Mouse (Mus musculus) embryo, embryonic 10 days (tissue): ENCODE measurements around the gene Fabp1.
A peak's percentile ranks its signal among the peaks of the same experiment; 100 is the strongest.

Experiments used
- DNase-seq: peaks from one replicate; pipeline ENCODE4 v3.0.0-alpha.2; 2015; ENCODE audit warnings: low spot score

Fabp1 gene

DNA sequence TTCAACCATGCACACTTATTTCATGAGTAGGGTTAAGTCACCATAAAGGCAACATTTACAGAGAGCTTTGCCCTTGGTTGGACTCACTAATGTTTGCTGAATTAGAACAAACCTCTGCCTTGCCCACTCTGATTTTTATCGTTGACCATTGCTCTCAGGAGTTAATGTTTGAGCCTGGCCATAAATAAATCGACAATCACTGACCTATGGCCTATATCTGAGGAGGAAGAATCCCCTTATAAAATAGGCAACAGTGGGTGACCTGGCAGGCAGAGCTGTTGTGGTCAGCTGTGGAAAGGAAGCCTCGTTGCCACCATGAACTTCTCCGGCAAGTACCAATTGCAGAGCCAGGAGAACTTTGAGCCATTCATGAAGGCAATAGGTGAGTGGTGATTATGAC is at the start of gene Fabp1:
Fabp1 (plus strand) TSS at position 216 of the 400 bp plus-strand sequence.
- no peak for DNase-seq

- DNase-seq, result no peak
These were observed 48.5 kb upstream of the Fabp1 start for GRCm38 (mm10) chr6:71151098-71151497.

DNA sequence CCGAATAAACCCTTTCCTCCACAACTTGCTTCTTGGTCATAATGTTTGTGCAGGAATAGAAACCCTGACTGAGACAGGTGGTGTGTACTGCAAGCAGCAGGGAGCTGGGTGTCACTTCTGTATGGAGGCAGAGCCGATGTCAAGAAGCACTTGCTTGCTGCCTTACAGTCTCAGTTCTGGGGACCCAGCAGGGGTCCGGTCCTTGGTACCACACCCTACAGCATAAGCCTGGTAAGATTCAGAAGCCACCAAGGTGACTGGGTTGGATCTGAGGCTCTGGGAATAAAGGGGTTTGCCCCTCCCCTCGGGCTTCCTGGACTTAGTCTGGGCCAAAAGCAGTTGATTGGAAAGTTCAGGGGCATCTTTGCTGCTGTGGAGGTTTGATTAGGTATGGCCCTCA is 46.1 kb upstream of the Fabp1 start:
- no peak for DNase-seq

GRCm38 (mm10) chr6:71154861-71155260 is 44.8 kb upstream of the Fabp1 start:
- DNase-seq, result no peak

GRCm38 (mm10) chr6:71156674-71157326 is 42.8 kb upstream of the Fabp1 start:
- DNase-seq, result peak; percentile 44

- DNase-seq, result no peak
These were observed 38.3 kb upstream of the Fabp1 start for GRCm38 (mm10) chr6:71161290-71161689.

DNA sequence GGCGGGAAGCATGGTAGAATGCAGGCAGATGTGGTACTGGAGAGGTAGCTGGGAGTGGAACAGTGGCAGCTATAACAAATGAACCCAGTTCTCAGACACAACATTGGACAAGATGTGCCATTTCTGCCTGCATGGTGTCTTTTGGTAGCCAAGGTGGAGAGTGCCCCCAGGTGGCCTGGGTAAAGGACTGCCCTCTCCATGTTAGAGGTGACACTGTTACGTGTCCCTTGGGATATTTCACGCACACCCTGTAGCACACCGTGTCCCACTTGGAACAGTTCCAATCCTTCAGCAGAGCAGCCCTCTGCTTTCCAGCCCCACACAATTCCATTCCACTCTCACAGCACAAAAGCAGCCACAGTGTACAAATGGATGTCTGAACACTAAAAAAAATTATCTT is 37.4 kb upstream of the Fabp1 start:
- DNase-seq, result no peak

DNA sequence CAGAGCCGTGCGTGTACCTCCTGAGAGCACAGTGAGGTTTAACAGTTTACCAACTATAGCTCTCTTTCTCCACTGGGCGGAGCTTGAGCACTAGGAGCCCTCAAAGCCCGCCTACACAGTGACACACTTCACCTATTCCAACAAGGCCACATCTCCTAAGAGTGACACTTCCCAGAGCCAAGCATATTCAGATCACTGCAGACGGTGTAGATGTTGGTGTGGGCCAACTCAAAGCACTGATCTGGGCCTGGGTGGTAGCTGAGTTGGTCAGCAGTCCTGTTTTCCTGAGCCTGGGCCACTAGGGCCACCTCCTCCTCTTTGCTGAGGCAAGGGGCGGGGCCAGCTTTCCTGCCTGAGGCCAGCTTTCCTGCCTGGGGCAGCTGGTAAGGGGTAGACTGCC is 35.2 kb upstream of the Fabp1 start:
- peak; percentile 24 for DNase-seq

- DNase-seq, result peak; percentile 72
These were observed 33.0 kb upstream of the Fabp1 start for GRCm38 (mm10) chr6:71166551-71167169.

- no peak for DNase-seq
These were observed 26.6 kb upstream of the Fabp1 start for GRCm38 (mm10) chr6:71172812-71173580.

DNA sequence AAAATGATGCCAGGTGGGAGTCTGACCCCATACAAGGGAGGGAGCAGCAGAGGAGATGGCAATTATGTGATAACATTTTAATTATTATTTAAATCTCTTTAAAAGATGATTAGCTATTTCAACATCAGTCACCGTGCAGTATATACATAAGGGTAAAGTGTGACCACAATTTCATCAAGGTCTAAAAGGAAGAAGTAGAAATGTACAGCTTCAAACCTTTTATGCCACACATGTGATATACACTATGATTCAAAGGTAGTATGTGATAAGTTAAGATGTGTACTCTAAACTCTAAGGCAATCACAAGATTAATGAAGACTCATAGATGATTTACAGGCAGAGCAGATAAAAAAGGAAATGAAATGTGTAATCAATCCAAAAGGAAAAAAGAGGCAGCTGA is 19.0 kb upstream of the Fabp1 start:
- no peak for DNase-seq

- no peak for DNase-seq
These were observed 14.6 kb upstream of the Fabp1 start for GRCm38 (mm10) chr6:71184941-71185604.

- peak; percentile 17 for DNase-seq
These were observed 10.0 kb upstream of the Fabp1 start for GRCm38 (mm10) chr6:71189578-71189977.

GRCm38 (mm10) chr6:71190501-71190900 is 9.1 kb upstream of the Fabp1 start:
- no peak for DNase-seq

DNA sequence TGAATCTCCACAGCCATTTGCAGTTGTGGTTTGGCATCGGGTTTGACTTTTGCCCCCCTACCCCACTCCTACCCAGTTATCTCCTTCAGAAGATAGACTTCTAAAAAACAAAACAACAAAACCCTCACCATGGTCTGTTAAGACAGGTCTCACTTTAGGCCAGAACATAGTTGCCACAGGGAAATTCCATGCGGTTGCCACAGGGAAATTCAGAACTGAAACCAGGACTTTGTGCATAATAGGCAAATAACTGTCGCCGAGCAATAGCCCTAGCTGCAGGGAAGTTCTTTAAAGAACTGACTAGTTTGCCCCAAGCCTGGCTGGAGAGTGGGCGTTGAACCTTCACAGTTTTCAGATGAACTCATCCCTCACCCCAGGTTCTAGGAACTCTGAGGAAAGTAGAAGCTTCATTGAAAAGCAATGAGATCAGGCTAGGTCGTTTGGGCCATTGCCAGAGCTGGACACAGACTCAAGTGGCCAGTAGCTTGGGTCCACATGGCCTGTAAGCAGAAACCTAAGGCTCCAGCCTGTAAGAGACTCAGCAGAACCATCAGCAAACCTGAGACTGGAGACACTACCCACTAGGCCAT is 6.4 kb upstream of the Fabp1 start:
- DNase-seq, result no peak

GRCm38 (mm10) chr6:71196107-71196506 is 3.5 kb upstream of the Fabp1 start:
- no peak for DNase-seq

DNA sequence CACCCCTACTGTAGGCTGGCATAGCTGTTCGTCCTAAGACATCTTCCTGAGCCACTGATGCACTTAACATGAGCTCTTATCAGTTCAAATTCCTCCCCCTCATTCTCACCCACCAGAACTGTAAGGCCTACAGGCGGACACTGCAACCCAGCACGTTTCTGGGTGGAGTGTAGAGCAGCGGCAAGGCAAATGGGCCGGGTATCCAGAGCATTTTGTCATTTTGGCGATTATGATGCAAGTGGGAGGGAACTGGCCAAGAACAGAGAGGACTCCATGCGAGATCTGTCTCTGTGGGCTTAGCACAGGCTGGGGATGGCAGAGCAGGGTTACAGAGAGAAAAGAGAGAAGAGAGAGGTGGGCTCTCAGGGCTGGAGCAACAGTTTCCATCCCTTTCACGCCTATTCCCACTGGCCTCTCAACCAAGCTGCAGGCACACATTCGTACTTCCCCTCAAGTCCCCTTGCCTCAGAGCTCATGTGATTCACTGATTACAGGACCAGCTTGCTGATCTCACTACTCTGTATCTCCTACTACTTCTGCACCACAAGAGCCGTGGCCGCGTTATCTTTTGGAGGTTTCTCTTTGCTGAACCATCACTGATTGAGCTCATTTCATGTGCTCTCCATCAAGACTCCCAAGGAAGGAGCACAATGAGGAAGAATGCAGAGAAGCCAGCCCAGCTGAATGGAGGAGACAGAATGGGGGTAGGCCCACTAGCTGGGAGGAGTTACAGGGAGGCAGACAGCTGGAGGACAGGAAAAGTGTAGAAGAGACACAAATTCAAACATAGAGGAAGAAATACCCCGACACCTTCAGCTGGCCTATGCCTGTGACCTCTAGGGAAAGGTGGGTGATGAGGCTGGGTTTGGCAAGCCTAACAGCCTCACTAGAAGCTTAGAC is 1.7 kb upstream of the Fabp1 start:
- DNase-seq, result no peak

DNA sequence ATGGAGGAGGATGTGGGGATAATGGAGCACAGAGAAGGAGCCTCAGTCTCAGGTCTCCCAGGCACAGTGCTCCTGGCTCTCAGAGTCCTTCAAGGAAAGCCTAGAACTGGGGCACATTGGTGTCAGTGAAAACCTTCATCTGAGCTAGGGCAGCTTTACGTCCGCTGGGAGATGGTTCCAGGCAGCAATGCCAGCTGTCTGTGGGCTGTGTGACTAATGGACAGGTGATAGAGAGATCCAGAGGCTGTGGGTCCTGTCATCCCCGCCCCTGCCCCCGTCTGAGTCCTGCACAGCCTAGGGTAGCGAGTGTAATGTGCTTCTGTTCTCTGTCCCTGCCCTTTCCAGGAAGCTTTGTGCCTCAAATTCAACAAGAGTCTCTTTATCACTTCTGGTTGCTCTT is 2.3 kb downstream of the Fabp1 start:
- no peak for DNase-seq

- no peak for DNase-seq
These were observed 4.0 kb downstream of the Fabp1 start for GRCm38 (mm10) chr6:71203674-71204073.

DNA sequence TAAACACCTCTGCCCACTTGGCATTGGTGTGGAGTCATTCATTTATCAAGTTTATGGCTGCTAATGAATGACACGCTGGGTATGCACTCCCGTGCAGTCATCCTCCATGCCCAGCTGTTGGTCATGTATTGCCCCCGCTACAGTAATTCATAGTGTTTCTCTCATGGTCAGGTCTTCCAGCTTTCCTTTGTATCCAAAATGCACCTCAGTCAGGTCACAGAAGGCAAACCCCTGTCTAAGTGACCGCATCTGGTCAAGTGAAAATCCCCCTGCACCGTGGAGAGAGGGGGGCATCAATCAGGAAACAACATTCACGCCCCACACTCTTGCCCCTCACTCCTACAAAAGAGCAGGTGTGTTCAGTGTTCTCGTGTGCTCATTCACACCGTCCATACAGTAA is 4.5 kb downstream of the Fabp1 start:
- no peak for DNase-seq

GRCm38 (mm10) chr6:71208691-71209090 is 9.1 kb downstream of the Fabp1 start:
- no peak for DNase-seq
